Mouse (Mus musculus) cerebellum, adult 2 months (tissue): ENCODE results near the gene Vrk3. TPM values are rescaled to one million over a fixed set of nuclear protein-coding genes. Genes with fewer than 3 reads are reported as not detected.
"Not testable (repeated sequence)": the region's sequence is repeated elsewhere in the genome, so short reads cannot be mapped to it uniquely, and the experiment has no call there.

ENCODE experiments used
- DNase-seq, 2 experiments: peaks; one replicate each; pipeline ENCODE4 v3.0.0; 2021
- H3K27ac ChIP-seq: fragments of 200-500 bp; 2 replicates; pipeline ENCODE4 v1.5.1; 2012; ENCODE audit warnings: low read length, control low read depth, inconsistent platforms; ENCODE audit not compliant: insufficient read depth
- H3K27me3 ChIP-seq: fragments of 200-500 bp; 2 replicates; pipeline ENCODE4 v1.6.1; 2012; ENCODE audit warnings: inconsistent platforms, mild to moderate bottlenecking, low read length, moderate library complexity; ENCODE audit not compliant: control insufficient read depth, insufficient read depth
- H3K4me1 ChIP-seq: fragments of 200-500 bp; 2 replicates; pipeline ENCODE4 v1.6.1; 2011; ENCODE audit warnings: low read length; ENCODE audit not compliant: control insufficient read depth, insufficient read depth
- H3K4me3 ChIP-seq: fragments of 200-500 bp; replicated peaks from 2 replicates; pipeline ENCODE3; 2011; ENCODE audit warnings: mild to moderate bottlenecking, low read depth, low read length, control low read depth; ENCODE audit not compliant: insufficient read depth
- CTCF ChIP-seq: fragments of 200-500 bp; IDR thresholded peaks from 2 replicates; pipeline ENCODE4 v1.5.1; 2011; ENCODE audit warnings: low read depth, mild to moderate bottlenecking, control low read depth, low read length, moderate library complexity, borderline replicate concordance; ENCODE audit not compliant: insufficient read depth
- POLR2A ChIP-seq: fragments of 200-500 bp; IDR thresholded peaks from 2 replicates; pipeline ENCODE4 v1.6.1; 2011; ENCODE audit warnings: low read length, control low read depth, borderline replicate concordance; ENCODE audit not compliant: insufficient read depth
- WGBS: fragments of 180-500 bp; shearing (Covaris S2); methylation state at CpG from one replicate; pipeline ENCODE4 v1.1.7; 2018; 5-methylcytosine and 5-hydroxymethylcytosine counted together
- polyA plus RNA-seq: library from polyadenylated mRNA; depleted of rRNA; stranded (reverse); fragments of >200 nt; gene quantifications from 2 replicates; pipeline ENCODE4 v1.2.3, GENCODE M21; 2012; rRNA removed

Vrk3 gene
- 37.4 and 39.1 TPM in 2 replicates for polyA plus RNA-seq

DNA sequence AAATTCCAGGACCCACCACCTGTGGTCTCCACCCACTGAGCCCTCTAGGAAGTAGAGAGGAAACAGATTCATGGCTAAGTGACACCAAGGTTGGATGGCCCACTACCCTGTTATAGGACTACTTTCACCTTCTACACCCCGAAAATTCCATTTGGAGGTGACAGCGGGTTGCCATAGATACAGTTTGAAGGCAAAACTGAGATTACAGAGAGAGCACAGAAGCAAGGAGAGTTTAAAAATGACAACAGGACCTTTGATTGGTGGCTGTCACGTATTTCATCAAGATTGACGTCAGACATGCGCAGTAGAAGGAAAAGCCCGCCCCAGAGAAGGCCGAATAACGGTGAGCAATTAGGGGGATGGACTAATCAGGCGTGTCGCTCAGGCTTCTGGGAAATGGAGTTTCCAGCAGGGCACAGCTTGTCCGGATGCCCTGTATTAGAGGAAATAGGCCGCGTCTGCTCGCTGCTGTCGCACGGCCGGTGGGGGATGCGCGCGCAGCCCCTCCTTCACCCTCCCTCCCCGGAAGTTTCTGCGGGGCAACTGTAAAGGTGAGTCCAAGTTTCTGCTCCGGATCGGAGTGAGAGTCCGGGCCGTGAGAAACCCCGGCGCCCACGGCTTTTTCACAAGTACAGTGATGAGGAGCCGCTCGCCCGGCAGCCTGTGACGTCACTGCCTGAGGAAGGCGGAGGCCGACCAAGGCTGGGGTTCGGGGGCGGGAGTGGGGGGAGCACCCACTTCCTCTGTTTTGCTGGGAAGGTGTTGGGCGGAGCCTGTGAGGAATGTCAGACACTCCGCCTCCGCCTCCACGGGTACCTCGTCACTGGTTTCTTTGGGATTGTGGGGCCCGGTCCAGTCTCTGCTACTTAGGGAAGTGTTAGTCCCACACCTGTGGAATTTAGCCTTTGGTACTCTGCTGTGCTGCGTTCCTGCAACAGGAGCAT is at the start of gene Vrk3:
Vrk3 (plus strand) TSS at position 313 of the 944 bp plus-strand sequence.
- H3K27ac ChIP-seq = peak within 1 kb of the TSS; percentile 84
- peak within 1 kb of the TSS; percentile 75 for H3K4me3 ChIP-seq
- no peak for TF ChIP-seq CTCF
- peak; percentile 64; the same call in 1 of the 2 replicates for TF ChIP-seq POLR2A
- H3K4me1 ChIP-seq = no peaks in the 10 kb centered on the region
- peak; percentile 95 to 98 for DNase-seq
- WGBS = under 1% methylated on average over 44 of the region's 44 CpGs
- H3K27me3 ChIP-seq = no peaks in the 10 kb centered on the region

DNA sequence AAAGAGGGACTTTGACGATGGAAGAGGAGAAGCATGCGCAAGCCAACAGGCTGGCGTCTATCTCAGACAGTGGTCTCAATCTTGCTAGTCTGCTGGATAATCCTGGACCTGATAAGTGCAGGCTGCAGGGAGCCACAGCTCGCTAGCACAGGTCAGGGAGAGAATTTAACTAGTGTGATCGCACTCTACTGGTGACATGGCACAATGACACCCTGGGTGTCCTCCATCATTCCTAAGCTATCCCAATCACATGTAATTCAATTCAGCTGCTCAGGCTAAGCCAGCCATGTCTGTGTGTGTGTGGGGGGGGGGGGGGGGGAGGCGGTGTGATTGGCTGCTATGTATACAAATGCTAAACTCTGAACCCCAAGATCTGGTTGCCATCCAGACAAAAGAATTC is 46.3 kb upstream of the Vrk3 start:
- Histone ChIP-seq H3K27me3 (no peaks in the 10 kb centered on the region), H3K27ac (no peak overlapping the region), H3K4me1 (peaks cover 7% of the 10 kb centered on the region), H3K4me3 (no peak overlapping the region)
- TF ChIP-seq POLR2A = no peak
- TF ChIP-seq CTCF = peak; percentile 85
- 10% methylated on average over 6 of the region's 6 CpGs for WGBS
- peak; percentile 76 to 78 for DNase-seq

DNA sequence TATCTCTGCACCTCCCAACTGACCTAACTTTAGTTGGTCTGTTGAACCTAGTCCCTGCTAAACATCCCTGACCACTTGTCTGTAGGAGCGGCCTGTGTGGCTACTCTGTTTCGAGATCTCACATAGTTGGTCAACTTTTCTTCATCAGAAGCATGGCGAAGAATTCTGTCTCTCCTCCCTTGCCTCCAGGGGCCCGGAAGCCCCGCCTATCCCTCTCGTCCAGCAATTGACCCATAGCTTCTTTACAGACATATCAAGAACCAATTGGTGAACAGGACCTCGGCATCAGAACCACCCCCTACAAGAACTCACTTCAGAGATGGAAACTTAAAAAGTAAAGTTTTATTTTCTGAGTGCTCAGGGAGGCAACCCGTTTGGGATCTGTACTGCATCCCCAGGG is 45.2 kb upstream of the Vrk3 start:
- no peaks in the 10 kb centered on the region for H3K27me3 ChIP-seq
- H3K27ac ChIP-seq = no peak overlapping the region
- WGBS = 78% methylated on average over 8 of the region's 8 CpGs
- TF ChIP-seq POLR2A = no peak
- no peak for TF ChIP-seq CTCF
- DNase-seq = no peak
- no peak overlapping the region for H3K4me3 ChIP-seq
- H3K4me1 ChIP-seq = no peaks in the 10 kb centered on the region; the same call in 1 of the 2 replicates

DNA sequence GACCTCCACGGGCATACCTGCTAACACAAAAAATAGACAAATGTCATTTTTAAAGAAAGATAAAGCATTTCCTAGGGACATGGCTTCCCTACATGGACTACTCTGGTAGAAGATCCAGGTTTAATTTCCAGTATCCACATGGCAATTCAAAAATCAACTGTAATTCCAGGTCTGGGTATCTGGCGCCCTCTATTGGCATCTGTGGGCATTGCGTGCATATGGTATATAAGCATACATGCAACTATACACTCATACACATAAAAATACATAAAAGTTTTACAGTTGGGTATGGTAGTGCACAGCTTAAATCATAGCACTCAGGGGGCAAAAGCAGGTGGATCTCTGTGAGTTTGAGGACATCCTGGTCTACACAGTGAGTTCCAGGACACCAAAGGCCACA is 43.9 kb upstream of the Vrk3 start:
- Histone ChIP-seq H3K4me1 (no peaks in the 10 kb centered on the region; the same call in 1 of the 2 replicates), H3K27ac (no peak overlapping the region), H3K4me3 (no peak overlapping the region), H3K27me3 (no peaks in the 10 kb centered on the region)
- DNase-seq = peak in 1 of 2 experiments; percentile 62
- 59% methylated on average over 3 of the region's 3 CpGs for WGBS
- peak; percentile 43; the same call in 1 of the 2 replicates for TF ChIP-seq CTCF
- no peak for TF ChIP-seq POLR2A

DNA sequence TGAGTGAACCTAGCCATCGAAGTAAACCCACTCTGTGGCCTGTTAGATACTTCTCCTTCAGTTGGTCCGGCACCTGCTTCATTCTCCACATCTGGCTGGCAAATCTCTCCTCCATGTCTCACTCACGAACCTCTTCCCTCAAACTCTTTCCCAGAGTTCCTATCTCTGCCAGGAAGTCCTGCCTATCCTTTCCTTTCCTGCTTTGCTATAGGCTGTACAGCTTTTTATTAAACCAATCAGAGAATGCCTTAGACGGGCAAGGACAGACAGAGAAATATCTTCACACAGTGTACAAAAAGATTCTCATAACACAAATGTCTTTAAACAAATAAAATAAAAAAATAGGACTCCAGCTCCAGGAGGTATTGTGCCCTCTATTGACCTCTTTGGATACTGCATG is 43.1 kb upstream of the Vrk3 start:
- Histone ChIP-seq H3K27ac (no peak overlapping the region), H3K27me3 (no peaks in the 10 kb centered on the region), H3K4me3 (no peak overlapping the region), H3K4me1 (no peaks in the 10 kb centered on the region; the same call in 1 of the 2 replicates)
- DNase-seq = no peak
- WGBS = 88% methylated on average over 4 of the region's 4 CpGs
- TF ChIP-seq POLR2A = no peak
- no peak for TF ChIP-seq CTCF

DNA sequence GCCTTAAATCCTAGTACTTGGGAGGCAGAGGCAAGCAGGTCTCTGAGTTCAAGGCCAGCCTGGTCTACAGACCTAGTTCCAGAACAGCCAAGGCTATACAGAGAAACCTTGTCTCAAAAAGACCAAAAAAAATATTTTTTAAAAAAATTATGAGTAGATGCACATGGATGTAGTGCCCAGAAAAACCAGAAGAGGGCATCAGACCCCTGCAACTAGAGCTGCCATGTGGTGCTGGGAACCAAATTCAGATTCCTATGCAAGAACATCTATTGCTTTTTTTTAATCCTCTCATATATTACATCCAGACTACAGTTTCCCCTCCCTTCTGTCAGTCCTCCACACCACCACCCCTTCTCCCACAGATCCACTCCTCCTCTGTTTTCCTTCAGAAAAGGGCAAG is 41.9 kb upstream of the Vrk3 start:
- no peaks in the 10 kb centered on the region; the same call in 1 of the 2 replicates for H3K4me1 ChIP-seq
- no peak overlapping the region for H3K27ac ChIP-seq
- no peak for DNase-seq
- TF ChIP-seq CTCF (no peak), POLR2A (no peak)
- no peak overlapping the region for H3K4me3 ChIP-seq
- H3K27me3 ChIP-seq = no peaks in the 10 kb centered on the region

DNA sequence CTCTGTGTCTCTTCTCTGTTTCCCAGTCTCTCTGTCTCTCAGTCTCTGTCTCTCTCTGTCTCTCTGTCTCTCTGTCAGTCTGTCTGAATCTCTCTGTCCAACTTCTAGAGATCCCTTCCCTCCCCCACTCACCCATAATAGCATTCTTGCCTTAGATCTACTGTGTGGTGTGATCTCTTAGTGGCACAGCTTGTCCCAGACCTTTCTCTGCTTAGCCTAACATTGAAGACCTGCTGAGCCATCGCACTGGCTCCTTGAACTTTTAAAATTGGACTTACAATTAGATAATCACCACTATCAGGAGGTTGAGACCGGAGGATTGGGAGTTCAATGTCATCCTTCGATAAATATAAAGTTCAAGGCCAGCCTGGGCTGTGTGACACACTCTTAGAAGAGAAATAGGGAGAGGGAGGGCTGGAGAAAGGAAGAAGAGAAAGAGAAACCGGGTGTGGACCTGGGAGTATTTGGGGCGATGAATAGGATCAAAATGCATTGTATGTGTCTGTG is 41.0 kb upstream of the Vrk3 start:
- Histone ChIP-seq H3K4me3 (no peak overlapping the region), H3K27ac (no peak overlapping the region), H3K4me1 (no peaks in the 10 kb centered on the region), H3K27me3 (no peaks in the 10 kb centered on the region)
- DNase-seq = no peak
- WGBS = 88% methylated on average over 5 of the region's 5 CpGs
- TF ChIP-seq CTCF = no peak
- no peak for TF ChIP-seq POLR2A

DNA sequence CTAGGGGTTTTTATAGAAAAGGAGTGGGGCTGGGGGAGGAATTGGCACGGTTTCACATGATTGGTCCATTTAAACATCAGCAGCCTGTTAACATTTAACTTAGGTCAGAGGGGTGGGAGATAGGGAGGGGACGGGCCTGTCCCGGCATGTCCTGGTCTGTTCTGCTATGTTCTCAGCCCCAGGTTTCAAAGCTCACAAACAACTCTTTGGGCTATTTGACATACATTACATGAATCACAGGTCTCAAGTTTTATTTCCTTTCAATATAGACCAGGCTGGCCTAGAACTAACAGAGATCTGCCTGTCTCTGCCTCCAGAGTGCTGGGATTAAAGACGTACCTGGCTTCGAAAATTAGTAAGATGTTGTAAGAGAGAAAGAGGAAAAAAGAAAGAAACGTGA is 40.1 kb upstream of the Vrk3 start:
- WGBS = 86% methylated on average over 6 of the region's 6 CpGs
- H3K4me3 ChIP-seq, H3K27ac ChIP-seq: not testable (repeated sequence)

More for the DNA sequence above, 40.1 kb upstream of the Vrk3 start:
- not testable (repeated sequence) for DNase-seq, H3K4me1 ChIP-seq, H3K27me3 ChIP-seq
